Mouse (Mus musculus) cerebellum, adult 11 months (tissue): Measurements from ENCODE around the gene Dll3.
"Not testable (repeated sequence)": the region's sequence is repeated elsewhere in the genome, so short reads cannot be mapped to it uniquely, and the experiment has no call there.

ENCODE experiments used
- DNase-seq: peaks from one replicate; pipeline ENCODE4 v3.0.0; 2022

Dll3 gene

DNA sequence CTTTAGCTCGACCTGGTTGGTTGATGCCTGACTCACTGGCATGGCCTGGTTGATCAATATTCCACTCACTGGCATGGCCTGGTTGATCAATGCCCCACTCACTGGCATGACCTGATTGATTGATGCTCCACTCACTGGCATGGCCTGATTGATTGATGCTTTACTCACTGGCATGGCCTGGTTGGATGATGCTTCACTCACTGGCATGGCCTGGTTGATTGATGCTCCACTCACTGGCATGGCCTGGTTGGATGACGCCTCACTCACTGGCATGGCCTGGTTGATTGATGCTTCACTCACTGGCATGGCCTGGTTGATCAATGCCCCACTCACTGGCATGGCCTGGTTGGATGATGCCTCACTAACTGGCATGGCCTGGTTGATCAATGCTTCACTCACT, 58.1 kb downstream of the Dll3 start:
- not testable (repeated sequence) for DNase-seq
